Mouse (Mus musculus) cerebellum, adult 11 months (tissue): ENCODE data around the gene Fam193a.

Experiments used
- DNase-seq: peaks from one replicate; pipeline ENCODE4 v3.0.0; 2022

Fam193a gene

DNA sequence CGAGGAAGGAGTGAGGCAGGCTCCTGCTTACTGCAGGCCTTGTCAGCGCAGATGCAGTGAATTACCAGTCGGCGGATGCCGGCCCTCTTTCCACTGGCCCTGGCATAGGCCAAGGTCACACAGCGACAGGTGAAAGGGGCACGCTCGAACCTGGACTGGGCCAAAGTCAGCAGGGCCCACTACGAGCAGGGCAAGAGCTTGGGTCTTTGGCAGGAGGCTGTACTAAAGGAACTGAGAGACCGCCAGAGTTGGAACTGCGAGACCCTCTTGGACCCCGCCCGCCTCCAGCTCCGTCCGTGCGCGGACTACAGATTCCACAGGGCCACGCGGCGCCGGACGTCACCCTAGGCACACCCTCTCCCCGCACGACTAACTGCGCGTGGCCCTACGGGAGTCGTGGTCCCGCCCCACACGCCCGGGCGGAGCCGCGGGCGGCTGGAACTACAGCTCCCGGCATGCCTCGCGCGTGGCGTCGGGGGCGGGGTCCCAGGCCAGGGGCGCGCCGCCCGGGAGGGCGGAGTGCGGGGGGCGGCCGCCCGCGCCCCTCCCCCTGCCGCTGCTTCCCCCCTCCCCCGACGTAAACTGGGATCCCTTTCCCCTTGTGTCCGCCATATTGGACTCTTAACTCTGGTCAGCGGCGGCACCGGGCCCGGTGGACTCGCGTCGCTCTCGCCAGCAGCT, at the start of gene Fam193a:
Gene Fam193a, plus strand, starts transcription at position 593 of the 681 bp plus-strand sequence.
- peak; percentile 98 for DNase-seq

DNA sequence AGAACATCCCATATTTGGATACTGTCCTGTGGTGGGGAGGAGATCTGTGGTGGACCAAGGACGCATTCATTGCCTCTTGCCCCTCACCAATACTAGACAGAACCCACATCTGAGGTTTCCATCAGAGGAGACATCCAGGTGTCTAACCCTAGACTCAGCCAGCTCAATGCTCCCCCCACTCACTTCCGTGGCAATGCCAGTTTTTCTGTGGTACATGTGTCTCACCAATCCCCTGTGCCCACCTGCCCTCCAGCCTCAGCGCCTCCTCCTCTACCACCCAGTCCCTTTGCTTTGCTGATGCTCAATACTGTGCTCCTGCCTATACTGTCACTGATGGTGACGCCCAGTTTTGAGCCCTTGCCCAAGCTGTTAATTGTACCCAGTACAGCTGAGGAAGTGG, 48.5 kb upstream of the Fam193a start:
- DNase-seq, result no peak

DNA sequence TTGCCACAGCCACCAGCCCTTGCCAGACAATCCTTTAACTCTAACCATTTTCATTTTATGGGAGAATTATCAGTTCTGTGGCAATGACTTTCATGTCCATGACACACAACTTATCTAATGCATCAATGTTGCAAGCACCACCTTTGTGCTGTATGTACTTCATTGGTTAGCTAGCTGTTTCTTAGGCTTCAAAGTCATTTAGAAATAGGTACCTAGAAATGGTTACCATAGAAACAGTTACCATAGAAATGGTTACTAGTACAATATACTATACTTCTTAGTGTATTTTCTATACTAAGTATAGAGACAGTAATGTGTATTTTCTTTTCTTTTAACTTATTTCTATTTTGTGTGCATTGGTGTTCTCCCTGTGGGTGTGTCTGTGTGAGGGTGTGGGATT, 44.4 kb upstream of the Fam193a start:
- DNase-seq, result no peak

DNA sequence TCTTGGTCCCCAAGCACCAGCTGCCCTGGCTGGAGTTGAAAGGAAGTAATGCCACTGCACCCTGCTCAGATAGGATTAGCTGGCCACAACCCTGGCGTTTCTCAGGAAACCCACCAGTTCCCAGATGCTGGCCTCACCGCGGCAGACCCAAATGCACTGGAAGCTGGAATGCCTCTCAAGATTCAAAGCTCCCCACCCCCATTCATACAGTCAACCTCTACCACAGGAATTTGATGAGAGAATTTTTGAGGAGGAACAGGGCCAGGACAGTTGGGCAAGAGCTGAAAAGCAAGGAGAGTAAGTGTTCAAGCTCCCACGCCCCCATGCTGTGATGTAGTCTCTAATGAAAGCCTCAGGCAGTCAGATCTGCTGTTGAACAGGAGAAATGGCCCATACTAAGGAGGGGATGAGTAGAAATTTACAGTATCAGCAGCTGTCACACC, 43.5 kb upstream of the Fam193a start:
- DNase-seq, result no peak

DNA sequence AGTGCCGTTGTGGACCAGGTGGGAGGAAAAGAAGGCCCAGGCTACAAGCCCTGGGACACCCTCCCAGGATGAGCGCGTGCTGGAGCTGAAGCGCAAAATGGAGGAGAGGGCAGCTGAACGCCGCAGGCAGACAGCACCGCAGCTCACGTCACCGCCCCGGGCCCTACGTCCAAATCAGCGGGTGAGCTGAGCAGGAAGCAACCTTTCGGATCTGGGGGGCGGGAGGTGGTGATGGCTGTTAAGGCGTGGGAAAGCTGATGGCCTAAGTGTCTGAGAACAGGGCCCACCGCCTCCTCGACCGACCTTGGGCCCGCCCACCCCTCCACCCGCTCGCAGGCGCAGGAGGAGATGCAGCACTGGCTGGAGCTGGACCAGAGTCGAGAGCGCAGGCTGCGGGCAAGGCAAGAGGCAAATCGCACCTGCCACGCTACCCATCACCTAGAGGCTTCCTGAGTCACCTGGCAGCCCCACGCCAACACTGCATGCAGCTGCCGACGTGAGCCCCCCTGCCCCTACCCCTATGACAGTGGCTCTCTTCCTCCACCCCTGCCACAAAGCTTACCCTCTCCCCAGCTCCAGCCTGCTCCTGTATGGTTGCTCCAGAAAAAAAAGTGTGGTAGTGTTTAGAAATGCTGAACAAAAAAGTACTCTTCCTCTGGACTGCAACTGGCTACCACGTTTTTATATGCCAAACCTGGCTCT, 42.7 kb upstream of the Fam193a start:
- peak; percentile 36 for DNase-seq

DNA sequence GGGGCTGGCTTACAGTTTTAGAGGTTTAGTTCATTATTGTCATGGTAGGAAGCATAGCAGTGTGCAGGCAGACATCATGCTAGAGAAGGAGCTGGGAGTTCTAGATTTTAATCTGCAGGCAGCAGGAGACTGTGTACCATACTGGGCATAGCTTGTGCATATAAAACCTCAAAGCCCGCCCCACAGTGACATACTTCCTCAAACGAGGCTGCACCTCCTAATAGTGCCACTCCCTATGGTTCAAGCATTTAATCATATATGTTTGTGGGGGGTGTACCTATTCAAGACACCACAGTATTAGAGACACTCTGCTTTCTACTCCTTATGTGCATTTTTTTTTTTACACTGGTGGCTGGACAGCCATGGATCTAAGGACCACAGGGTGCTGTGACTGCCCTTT, 39.6 kb upstream of the Fam193a start:
- DNase-seq, result no peak

DNA sequence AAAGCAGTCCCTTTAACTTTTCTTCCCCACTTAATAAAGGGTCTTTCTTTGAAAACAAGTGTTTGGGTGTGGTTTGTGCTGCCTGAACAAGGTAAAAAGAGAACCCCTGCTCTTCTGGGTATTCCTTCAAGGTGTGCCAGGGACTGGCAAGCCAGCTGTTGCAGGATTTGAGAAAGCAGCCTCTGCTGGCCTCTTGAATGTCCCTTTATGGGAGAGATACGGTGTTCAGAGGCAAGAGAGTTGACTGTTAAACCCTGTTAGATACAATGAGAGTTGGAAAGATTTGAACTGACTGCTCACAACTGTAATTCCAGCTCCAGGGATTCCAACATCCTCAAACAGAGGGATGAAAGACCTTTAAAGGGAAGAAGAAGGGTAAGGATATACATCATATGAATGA, 35.7 kb upstream of the Fam193a start:
- DNase-seq, result no peak

DNA sequence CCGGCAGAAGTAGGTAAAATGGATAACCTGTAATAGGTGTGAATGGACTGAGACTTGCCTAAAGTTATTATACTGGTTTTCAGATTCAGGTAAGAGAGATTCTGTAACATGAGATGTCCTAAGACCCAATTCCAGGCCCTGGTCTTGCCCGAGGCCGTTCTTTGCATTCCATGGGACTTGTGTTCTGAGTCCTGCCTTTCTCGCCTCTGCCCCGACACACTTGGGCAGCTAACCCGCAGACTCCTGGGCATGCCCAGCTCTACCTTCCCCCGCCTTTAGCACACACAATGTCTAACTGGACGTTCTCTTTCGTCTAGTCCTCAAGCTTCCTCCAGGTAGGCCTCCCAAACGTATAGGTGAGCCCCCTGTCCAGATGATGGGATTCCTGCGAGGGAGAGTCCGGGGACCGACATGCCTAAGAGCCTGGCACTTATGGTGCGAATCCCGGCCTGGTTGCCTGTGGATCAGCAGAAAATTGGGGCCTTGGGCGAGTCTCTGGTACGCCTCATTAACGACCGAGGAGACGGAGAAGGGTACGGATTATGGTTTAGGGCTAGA, 34.1 kb upstream of the Fam193a start:
- DNase-seq, result no peak

DNA sequence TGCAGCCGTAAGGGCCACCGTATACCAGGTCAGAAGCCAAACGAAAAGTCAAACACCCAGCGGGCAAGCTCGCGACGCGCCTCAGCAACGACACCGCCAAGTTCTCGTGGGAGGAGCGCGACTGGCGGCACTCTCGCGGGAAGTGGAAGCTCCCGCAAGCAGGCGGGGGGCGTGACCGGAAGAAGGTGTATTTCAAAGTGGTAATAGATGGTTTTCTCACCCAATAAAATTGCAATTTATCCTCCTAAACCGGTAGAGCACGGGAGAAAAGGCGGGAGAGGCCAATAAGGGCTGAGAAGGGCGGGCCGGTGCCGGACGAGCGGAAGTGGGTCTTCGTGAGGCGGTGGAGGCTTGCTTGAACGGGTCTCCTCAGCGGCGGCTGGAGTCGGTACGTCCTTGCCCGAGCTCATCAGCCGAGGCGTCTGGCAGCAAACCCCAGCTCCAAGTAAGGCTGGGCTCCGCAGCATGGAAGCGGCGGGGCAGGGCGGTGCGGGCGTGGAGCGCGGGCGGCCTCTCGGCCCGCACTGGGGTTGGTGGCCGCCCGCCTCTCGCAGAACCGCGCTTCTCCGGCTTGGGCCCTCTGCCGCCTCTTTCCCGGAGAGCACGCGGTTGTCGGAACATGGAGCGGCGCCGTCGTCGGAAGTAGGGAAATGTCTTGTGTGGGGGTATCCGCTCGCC, 33.5 kb upstream of the Fam193a start, which contains the start of gene Rnf4:
Gene Rnf4, plus strand, starts transcription at position 193 of the 678 bp plus-strand sequence.
- peak; percentile 97 for DNase-seq

DNA sequence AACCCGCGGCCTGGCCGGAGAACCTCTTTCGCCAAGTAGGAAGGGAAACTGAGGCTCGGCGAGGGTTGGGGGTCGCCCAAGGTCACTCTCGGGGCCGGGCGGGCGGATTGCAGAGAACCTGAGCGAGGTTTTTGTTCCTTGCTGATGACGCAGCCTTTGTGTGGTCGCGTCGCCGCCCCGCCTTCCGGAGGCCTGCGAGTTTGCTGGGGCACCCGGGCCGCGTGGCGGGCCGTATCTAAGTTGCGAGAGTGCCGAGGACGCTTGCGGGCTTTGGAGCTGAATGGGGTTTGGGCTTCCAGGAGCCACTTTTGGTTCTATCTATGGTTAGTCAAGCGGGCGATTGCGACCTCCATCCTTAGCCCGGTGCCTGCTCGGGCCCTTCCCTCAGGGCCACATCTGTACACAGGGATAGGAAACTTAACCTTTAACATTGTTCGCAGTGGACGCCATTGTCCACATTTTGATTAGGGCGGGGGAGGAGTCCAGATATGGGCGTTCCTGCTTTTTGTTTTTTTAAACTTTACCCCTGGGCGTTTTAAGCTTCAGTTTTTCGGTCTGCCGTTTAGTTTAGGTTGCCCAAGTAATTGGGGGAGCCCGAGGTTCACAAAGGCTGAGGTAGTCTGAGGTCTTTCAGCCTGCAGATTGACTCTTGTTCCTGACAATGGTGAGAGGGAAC, 32.8 kb upstream of the Fam193a start:
- DNase-seq, result no peak

DNA sequence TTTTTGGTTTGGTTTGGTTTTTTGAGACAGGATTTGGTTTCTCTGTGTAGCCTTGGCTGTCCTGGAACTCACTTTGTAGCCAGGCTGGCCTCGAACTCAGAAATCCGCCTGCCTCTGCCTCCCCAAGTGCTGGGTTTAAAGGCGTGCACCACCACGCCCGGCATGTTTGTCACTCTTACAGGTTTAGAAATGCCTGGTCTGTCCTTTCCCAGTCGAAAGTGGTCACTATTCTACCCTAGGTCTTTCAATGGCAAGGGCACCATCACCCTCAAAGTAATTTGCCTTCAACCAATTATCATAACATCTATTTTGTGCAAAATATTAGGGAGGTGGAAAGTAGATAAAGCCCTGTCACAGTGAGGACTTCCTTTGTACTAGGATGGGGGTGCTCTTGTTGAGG, 29.5 kb upstream of the Fam193a start:
- DNase-seq, result no peak

DNA sequence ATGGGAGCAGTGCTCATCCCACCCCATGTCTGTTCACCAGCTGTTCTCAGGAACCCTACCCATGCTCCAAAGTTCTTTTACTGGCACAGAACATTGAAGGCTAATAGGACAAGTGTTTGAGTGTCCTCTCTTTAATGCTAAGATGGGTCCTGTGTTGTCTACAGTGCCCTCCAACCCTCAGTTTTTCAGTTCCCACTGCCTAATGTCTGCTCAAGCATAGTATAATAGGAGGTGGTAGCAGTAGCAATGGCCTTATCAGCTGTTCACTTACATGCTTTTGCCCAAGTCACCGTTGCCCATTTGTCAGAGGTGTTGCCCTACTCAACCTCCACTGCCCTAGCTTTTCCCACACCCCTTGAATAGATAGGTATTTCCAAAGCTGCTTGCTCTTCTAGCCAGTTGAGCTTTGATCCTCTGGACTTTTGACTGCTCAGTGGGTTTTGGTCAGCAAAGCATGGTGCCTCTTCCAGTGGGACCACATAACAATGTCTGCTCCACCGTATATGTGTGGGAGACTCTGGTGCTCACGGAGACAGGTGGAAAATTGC, 17.6 kb upstream of the Fam193a start:
- no peak for DNase-seq

DNA sequence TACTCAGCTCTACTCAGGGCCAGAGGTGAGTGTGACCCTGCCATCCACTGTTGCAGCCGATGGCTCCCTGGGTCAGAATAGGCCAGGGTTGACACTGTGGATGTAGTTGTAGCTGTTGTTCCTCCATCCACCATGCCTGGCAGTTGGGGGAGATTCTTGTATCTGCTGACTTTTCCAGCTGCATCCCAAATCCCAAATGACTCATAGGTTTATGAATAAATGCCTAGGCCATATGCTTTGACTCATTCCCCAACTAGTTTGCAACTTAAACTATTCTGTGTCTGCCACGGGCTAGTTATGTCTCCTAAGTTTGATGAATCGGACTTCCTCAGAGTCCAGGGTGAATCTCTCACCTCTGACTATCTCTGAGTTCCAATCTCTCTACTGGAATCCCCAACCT, 9.5 kb upstream of the Fam193a start:
- no peak for DNase-seq

DNA sequence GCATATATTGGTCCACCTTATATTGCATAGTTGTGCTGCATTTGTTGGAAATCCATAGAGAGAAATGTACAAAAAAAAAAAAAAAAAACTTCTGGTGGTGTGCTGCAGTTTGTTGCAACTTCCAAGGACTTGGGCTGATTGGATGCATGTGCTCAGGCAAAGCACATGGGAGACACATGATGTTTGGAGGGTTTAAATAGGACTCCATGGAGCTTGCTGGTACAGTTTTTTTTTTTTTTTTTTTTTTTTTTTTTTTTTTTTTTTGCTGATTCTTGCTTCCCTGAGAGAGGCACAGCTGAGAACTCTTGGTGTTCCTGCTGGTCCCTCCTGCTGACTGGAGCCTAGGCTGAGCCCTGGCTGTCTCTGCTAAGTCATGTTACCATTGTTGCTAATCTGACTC, 6.6 kb upstream of the Fam193a start:
- DNase-seq, result no peak

DNA sequence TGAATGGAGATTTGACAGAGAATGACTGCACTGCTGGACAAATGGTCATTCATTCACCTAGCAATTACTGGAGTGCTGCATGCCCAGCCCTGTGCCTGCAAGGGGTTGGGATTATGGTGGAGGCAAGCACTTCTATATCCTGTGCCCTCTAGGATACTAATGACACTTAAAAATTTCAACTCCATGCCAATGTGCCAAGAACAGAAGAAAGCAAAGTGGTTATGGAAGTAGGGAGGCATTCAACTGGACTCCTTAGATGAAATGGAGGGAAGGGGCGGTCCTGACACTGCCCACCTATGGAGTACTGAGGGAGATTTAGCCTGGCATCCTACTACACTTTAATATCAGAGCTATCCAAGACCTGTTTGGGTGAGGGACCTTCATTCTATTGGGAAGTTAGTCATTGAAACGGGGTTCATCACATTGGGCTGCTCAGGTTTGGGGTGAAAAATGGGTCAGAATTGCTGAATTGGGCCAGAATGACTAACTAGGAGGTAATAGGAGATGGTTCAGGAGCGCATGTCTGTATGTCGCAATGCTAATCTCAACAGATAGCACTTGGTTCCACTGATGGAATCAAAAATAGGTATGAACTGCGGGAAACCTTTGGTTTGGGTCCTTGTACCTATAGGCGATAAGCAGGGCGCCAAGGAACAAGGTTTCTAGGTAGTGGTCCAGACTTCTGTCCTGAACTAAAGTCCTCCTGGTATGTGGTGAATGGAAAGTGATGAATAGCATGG, 1.0 kb upstream of the Fam193a start:
- DNase-seq, result no peak

DNA sequence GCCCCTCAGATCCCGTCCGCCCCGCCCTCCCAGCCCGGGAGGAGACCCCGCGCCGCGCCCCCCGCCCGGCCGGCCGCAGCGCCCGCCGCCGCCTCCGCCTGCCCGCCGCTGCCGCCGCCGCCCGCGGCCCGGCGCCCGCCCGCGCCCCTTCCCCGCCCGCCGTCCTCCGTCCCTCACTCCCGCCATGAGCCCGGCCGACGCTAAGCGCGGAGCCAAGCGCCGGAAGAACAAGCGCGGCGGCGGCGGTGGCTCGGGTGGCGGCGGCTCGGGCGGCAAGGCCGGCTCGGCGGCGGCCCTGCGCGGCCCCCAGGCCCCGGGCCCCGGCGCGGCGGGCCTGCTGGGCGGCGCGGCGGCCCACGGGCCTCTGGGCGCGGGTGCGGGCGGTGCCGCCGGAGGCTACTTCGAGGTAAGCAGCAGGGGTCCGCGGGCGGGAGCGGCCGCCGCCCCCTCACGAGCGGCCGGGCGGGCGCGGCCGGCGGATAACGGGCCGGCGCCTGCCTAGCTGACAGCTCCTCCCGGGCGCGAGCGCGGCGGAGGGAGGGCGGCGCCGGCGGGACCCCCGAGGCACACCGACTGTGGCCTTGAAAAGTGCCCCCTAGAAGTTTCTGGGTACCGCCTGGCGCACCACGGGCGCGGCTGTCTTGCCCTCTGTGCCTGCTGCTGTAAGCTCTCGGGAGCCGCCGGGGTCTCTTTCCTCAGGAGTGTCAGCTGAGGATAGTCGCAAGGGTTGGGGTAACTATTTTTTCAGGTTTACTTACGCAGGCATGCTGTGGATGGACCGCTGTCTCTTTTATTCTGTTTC, 490 bp downstream of the Fam193a start:
- DNase-seq, result peak; percentile 61

DNA sequence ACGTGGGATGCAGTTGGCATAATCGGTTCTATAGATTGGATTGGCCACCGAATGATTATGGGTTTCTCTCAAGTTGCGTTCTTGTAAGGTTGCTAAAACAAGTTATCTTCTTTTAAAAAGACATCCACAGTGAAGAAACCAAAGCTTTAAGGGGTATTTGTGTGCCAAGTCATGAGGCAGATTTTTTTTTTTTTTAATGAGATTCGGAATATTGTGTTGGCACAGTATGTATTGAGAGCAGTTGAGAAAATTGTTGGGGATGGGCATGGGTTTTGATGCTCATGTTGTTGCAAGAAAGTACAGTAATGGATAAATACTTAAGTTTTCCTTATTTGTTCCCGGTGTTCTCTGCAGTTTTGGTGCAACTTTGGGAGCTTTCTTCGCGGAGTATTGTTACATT, 1.1 kb downstream of the Fam193a start:
- no peak for DNase-seq

DNA sequence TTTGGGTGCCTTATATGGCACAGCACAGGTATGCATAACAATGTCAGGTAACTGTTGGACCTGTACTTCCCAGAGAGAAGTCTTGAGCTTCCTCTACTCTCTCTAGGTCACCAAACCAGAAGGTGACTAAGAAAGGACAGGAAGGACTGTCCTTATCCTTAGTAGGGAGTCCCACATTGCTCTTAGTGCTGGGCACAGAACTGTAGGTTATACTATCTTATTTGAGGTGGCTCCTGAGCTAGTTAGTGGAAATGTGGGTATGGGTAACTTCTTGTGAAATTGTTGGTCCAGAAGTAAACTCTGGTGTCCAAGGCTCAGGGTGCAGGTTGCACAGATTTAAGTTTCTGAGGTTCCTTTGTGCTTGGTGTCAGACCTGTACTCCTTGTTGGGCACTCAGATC, 2.4 kb downstream of the Fam193a start:
- DNase-seq, result no peak

DNA sequence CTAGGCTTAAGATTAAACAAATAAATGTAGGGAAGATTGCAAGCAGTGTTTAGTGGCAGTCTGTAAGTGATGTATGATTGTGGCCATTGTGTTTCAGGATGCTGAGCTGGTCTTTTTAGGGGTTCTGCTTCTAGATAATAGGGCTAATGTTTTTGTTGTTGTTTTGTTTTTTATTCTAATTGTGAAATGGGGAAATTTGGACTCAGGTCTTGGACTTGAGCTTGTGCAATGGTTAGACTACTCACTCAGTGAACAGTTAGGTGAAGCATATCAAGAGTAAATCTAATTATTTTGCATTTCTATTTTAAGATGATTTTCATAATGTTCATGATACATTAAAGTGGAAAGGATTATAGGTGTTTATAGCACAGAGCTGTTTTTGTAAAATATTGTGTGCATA, 2.8 kb downstream of the Fam193a start:
- no peak for DNase-seq

DNA sequence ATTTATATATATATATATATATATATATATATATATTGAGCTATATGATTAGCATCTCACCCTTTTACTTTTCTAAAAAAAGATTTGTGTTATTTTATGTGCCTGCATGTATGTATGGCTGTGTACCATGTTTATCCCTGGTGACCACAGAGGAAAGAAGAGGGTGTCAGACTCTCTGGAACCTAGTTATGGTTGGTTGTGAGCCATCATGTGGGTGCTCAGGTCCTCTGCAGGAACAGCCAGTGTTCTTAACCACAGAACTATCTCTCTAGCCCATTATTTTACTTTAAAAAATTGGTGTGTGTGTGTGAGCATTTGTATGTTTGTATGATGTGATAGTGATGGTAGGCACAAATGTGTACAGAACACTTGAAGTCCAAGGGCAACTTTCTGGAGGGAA, 9.1 kb downstream of the Fam193a start:
- DNase-seq, result no peak

DNA sequence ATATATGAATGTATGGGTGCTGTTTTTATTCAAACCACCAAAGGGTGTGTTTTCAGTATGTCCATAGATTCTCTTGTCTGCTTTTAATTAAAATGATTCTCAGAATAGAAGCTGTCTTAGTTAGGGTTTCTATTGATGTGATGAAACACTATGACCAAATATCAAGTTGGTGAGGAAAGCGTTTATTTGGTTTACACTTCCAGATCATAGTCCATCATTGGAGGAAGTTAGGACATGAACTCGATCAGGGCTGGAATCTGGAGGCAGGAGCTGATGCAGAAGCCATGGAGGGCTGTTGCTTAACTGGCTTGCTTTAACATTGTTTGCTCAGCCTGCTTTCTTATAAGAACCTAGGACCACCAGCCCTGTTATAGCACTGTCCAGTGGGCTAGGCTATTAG, 12.0 kb downstream of the Fam193a start:
- DNase-seq, result no peak
